ENCODE assay signal across 24 mouse cellular contexts in genomic region chr3:85271491-85271890, GRCm38 (mm10).
"Had no signal": no experiment of that assay in that cellular context is flagged by ENCODE, and none has a peak within 500 bp of the region (broad histone marks: within the 10 kb centered on the region; RNA-seq: fewer than 3 reads in every experiment).

No protein-coding gene starts in this region.

- DNase-seq: gastrocnemius, postnatal 14 days; gastrocnemius, postnatal 36 days; heart, adult 11 months; heart, adult 2 months; heart, postnatal 14 days; heart, postnatal 36 days; kidney, adult 11 months; kidney, adult 2 months; kidney, adult 9 months; kidney, postnatal 14 days; kidney, postnatal 36 days; layer of hippocampus, adult 9-11 months; layer of hippocampus, postnatal 36 days; left cerebral cortex, postnatal 4 days had no signal

- ATAC-seq: hindbrain, postnatal 0 days; intestine, embryonic 16.5 days had no signal

- H3K4me1 ChIP-seq: hindbrain, embryonic 13.5 days; hindbrain, embryonic 15.5 days; kidney, embryonic 15.5 days; limb, embryonic 13.5 days had no signal

- H3K9me3 ChIP-seq: heart, embryonic 15.5 days; hindbrain, embryonic 13.5 days; hindbrain, embryonic 15.5 days; kidney, embryonic 15.5 days; limb, embryonic 13.5 days had no signal

- H3K36me3 ChIP-seq: heart, embryonic 13.5 days; heart, embryonic 15.5 days; hindbrain, embryonic 13.5 days; hindbrain, embryonic 15.5 days; kidney, embryonic 15.5 days; limb, embryonic 13.5 days had no signal

- H3K4me3 ChIP-seq: heart, adult 2 months; heart, embryonic 13.5 days; heart, embryonic 15.5 days; hindbrain, embryonic 13.5 days; hindbrain, embryonic 15.5 days; kidney, embryonic 15.5 days; limb, embryonic 13.5 days had no signal

- H3K27ac ChIP-seq: heart, adult 2 months; heart, embryonic 13.5 days; heart, embryonic 15.5 days; hindbrain, embryonic 13.5 days; hindbrain, embryonic 15.5 days; hindbrain, postnatal 0 days; kidney, embryonic 15.5 days; kidney, postnatal 0 days; limb, embryonic 13.5 days had no signal

- H3K4me2 ChIP-seq: heart, embryonic 11.5 days; heart, embryonic 13.5 days; heart, embryonic 15.5 days; hindbrain, embryonic 13.5 days; hindbrain, embryonic 15.5 days; kidney, embryonic 15.5 days; limb, embryonic 13.5 days had no signal

- H3K9ac ChIP-seq: heart, embryonic 13.5 days; heart, embryonic 15.5 days; hindbrain, embryonic 13.5 days; hindbrain, embryonic 15.5 days; kidney, embryonic 15.5 days; limb, embryonic 13.5 days had no signal

- H3K27me3 ChIP-seq: heart, embryonic 13.5 days; heart, embryonic 15.5 days; hindbrain, embryonic 13.5 days; hindbrain, embryonic 15.5 days; kidney, embryonic 15.5 days; limb, embryonic 13.5 days had no signal
